Mouse (Mus musculus) liver, embryonic 14.5 days (tissue): ENCODE measurements at regions not wholly inside any gene's neighbourhood (a gene's known extent, or its start where the extent isn't known, plus 50 kb on each side); places are given as distances from the start of the nearest gene placed in this dataset.

Source experiments
- CTCF ChIP-seq: IDR thresholded peaks from 2 replicates; pipeline ENCODE4 v1.5.1; 2016; ENCODE audit warnings: antibody characterized with exemption, low read depth, control low read depth
- EP300 ChIP-seq: IDR thresholded peaks from 2 replicates; pipeline ENCODE4 v1.6.1; 2016; ENCODE audit warnings: antibody characterized with exemption, low read depth

DNA sequence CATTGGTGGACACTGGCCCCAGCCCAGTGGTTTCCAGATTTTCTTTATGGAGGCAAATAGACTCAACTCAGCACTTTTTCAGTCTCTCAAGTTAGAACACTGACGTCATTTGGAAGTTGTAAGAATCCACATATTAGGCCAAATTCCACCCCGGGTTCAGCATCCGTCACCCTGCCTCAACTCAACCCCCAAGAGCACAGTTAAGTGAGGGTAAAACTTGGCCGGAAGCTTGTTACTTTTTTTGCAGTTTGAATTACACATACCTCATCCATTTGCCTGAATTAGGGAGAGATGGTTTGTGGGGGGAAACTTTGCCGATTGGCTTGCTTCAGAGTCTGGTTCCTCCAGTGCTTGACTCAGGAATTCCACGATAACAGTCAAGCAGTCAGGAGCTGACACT is 251.9 kb downstream of the 1500009L16Rik start:
- no peak for TF ChIP-seq CTCF
- no peak for TF ChIP-seq EP300
